Mouse (Mus musculus) intestine, postnatal 0 days (tissue): Measurements from ENCODE around the gene Soat2. TPM values are rescaled to one million over a fixed set of nuclear protein-coding genes. Genes with fewer than 3 reads are reported as not detected.

ENCODE experiments used
- ATAC-seq: fragments of 200-750 bp; cut with Nextera tagmentation; 2 replicates; pipeline ENCODE4 v1.8.0; 2017; ENCODE audit warnings: mild to moderate bottlenecking, moderate TSS enrichment, moderate library complexity
- H3K27ac ChIP-seq: fragments of 300-500 bp; sonication (generic); 2 replicates; pipeline ENCODE4 v1.5.1; 2014; ENCODE audit warnings: mild to moderate bottlenecking, low read depth, low read length, moderate library complexity
- H3K27me3 ChIP-seq: fragments of 300-500 bp; sonication (generic); replicated peaks from 2 replicates; pipeline ENCODE4 v1.6.1; 2014; ENCODE audit warnings: low read length, mixed read lengths; ENCODE audit not compliant: control insufficient read depth, insufficient read depth
- H3K36me3 ChIP-seq: fragments of 300-500 bp; sonication (generic); 2 replicates; pipeline ENCODE4 v1.6.1; 2014; ENCODE audit warnings: mild to moderate bottlenecking, moderate library complexity; ENCODE audit not compliant: control insufficient read depth, insufficient read depth
- H3K4me1 ChIP-seq: fragments of 300-500 bp; sonication (generic); replicated peaks from 2 replicates; pipeline ENCODE4 v1.6.1; 2014; ENCODE audit warnings: antibody characterized with exemption, low read length, mixed read lengths; ENCODE audit not compliant: control insufficient read depth, insufficient read depth
- H3K4me2 ChIP-seq: fragments of 300-500 bp; sonication (generic); replicated peaks from 2 replicates; pipeline ENCODE4 v1.6.1; 2014; ENCODE audit warnings: low read depth, mild to moderate bottlenecking, moderate library complexity
- H3K4me3 ChIP-seq: fragments of 300-500 bp; sonication (generic); 2 replicates; pipeline ENCODE4 v1.5.1; 2014; ENCODE audit warnings: low read depth, low read length
- H3K9ac ChIP-seq: fragments of 300-500 bp; sonication (generic); 2 replicates; pipeline ENCODE4 v1.6.1; 2014; ENCODE audit warnings: mild to moderate bottlenecking, low read depth, low read length
- H3K9me3 ChIP-seq: fragments of 300-500 bp; sonication (generic); 2 replicates; pipeline ENCODE4 v1.6.1; 2016; ENCODE audit warnings: mixed run types; ENCODE audit not compliant: control insufficient read depth
- CTCF ChIP-seq: sonication (generic); IDR thresholded peaks from 2 replicates; pipeline ENCODE4 v1.5.1; 2016; ENCODE audit warnings: low read depth, mild to moderate bottlenecking, control low read depth, antibody characterized with exemption, moderate library complexity
- WGBS: fragments of 180-500 bp; shearing (Covaris S2); extraction: QIAGEN DNeasy Blood & Tissue Kit; methylation state at CpG from one replicate; pipeline ENCODE4 v1.1.7; 2014; 5-methylcytosine and 5-hydroxymethylcytosine counted together
- polyA plus RNA-seq: library from polyadenylated mRNA; unstranded; fragments of >200 nt; fragmentation: Nextera tagmentation; extraction: Ambion mirVana; gene quantifications from 2 replicates; pipeline ENCODE4 v1.2.1, GENCODE M21; 2015

Soat2 gene
- 52.7 and 56.7 TPM in 2 replicates for polyA plus RNA-seq

GRCm38 (mm10) chr15:102150301-102151135 lies at the start of gene Soat2:
Gene Soat2 (plus strand): TSS chr15:102150526.
- Histone ChIP-seq H3K9me3 (no peaks in the 10 kb centered on the region), H3K4me2 (peak within 1 kb of the TSS; percentile 61), H3K27me3 (0 out of 2 replicates have a peak, but pooled peaks cover 2% of the 10 kb centered on the region), H3K27ac (peak within 1 kb of the TSS; percentile 88), H3K9ac (peak within 1 kb of the TSS; percentile 49; the same call in 1 of the 2 replicates), H3K4me3 (peak within 1 kb of the TSS; percentile 22), H3K4me1 (no peaks in the 10 kb centered on the region), H3K36me3 (no peaks in the 10 kb centered on the region; the same call in 1 of the 2 replicates)
- peak; percentile 73 for ATAC-seq
- 20% methylated on average over 20 of the region's 20 CpGs for WGBS
- TF ChIP-seq CTCF = no peak

DNA sequence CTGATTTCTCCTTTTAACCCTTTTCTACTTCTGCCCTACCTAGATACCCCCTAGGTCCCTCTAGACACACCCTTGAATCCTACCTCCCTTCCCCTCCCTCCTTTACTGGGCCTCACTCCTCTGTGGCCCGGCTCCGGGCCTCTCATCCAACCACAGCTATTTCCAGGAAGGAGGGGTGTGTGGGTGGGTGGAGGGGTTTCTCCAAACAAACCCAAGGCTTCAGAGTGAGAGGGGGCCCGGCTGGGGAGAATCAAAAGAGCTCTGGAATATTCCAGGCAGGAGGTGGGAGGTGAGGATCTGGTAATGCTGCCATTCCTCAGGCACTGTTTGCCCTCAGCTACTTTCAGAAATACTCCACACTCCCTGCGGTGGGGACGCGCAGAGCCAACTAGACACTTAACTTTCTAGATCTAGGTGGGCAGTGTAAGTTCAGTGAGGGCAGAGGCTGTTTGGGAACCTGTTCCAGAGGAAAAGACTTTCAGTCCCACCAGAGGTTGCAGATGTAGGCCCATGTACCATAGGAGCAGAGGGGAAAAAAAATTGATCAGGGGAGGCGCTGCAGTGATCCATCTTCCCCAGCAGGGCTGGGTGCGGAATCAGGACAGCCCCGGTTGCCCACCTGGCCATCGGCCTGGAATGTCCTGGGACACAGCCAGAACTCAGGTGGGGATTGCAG lies 49.2 kb upstream of the Soat2 start:
- peak; percentile 44 for TF ChIP-seq CTCF
- peak overlapping the region; percentile 57 for H3K4me3 ChIP-seq
- peak overlapping the region; percentile 87 for H3K27ac ChIP-seq
- H3K9me3 ChIP-seq = no peaks in the 10 kb centered on the region
- H3K9ac ChIP-seq = peak overlapping the region; percentile 46; the same call in 1 of the 2 replicates
- peak overlapping the region; percentile 88 for H3K4me2 ChIP-seq
- no peak for ATAC-seq
- H3K4me1 ChIP-seq = peaks cover 28% of the 10 kb centered on the region
- H3K36me3 ChIP-seq = peaks cover 23% of the 10 kb centered on the region; the same call in 1 of the 2 replicates
- WGBS = 31% methylated on average over 10 of the region's 10 CpGs
- H3K27me3 ChIP-seq = no peaks in the 10 kb centered on the region

GRCm38 (mm10) chr15:102101672-102102541 lies 48.4 kb upstream of the Soat2 start:
- H3K27me3 ChIP-seq = no peaks in the 10 kb centered on the region

DNA sequence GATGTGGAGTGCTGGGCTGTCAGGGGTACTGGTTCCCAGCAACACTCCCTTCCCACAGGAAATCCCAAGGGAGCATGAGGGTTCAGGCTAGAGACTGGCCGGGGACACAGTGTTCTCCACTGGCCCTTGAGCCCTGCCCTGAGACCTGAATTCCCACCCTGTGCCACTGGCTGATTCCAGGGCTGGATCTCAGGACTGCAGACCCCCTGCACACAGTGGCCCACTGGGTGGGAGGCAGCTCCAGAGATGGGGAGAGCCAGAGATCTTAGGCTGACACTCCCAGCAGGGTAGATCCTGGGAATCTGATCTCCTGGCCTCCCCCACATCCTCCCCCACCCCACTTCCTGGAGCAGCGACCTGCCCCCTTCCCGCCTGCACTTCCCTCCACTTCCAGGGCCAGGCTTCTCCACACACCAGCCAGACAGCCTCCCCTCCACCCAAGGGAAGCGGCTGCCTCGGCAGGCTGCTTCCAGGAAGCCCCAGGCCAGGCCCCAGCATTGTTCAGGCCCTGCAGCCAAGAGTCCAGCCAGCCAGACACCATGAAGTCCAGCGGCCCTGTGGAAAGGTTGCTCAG lies 47.7 kb upstream of the Soat2 start:
- Histone ChIP-seq H3K4me2 (peak overlapping the region; percentile 88), H3K27ac (peak overlapping the region; percentile 87), H3K36me3 (peaks cover 15% of the 10 kb centered on the region; the same call in 1 of the 2 replicates), H3K27me3 (no peaks in the 10 kb centered on the region), H3K4me3 (peak overlapping the region; percentile 57), H3K4me1 (peaks cover 30% of the 10 kb centered on the region), H3K9ac (peak overlapping the region; percentile 50), H3K9me3 (no peaks in the 10 kb centered on the region)
- no peak for ATAC-seq
- 21% methylated on average over 6 of the region's 6 CpGs for WGBS
- TF ChIP-seq CTCF = no peak

More at GRCm38 (mm10) chr15:102101672-102102541, 48.4 kb upstream of the Soat2 start:
- Histone ChIP-seq H3K27ac (peak overlapping the region; percentile 87), H3K4me1 (peaks cover 30% of the 10 kb centered on the region), H3K4me2 (peak overlapping the region; percentile 88), H3K9me3 (no peaks in the 10 kb centered on the region), H3K9ac (peak overlapping the region; percentile 50; the same call in 1 of the 2 replicates), H3K4me3 (peak overlapping the region; percentile 57), H3K36me3 (peaks cover 20% of the 10 kb centered on the region; the same call in 1 of the 2 replicates)
- TF ChIP-seq CTCF = peak; percentile 1
- WGBS = 33% methylated on average over 11 of the region's 11 CpGs
- ATAC-seq = peak; percentile 12

GRCm38 (mm10) chr15:102103371-102103946 lies 46.9 kb upstream of the Soat2 start:
- H3K9ac ChIP-seq = peak overlapping the region; percentile 50
- peak overlapping the region; percentile 87 for H3K27ac ChIP-seq
- 30% methylated on average over 14 of the region's 14 CpGs for WGBS
- peak overlapping the region; percentile 88 for H3K4me2 ChIP-seq
- ATAC-seq = no peak
- H3K4me1 ChIP-seq = peaks cover 31% of the 10 kb centered on the region
- peak overlapping the region; percentile 57 for H3K4me3 ChIP-seq
- peaks cover 12% of the 10 kb centered on the region; the same call in 1 of the 2 replicates for H3K36me3 ChIP-seq
- no peaks in the 10 kb centered on the region for H3K27me3 ChIP-seq
- no peaks in the 10 kb centered on the region for H3K9me3 ChIP-seq
- no peak for TF ChIP-seq CTCF
